Mouse (Mus musculus): Measurements from ENCODE around the gene Myocd. TPM values are rescaled to one million over a fixed set of nuclear protein-coding genes. Genes with fewer than 3 reads are reported as not detected.
A peak's percentile ranks its signal among the peaks of the same experiment; 100 is the strongest.

Gene Myocd
- total RNA-seq, 2 experiments from 2014 or later = 0.61 to 0.70 TPM

- no peak overlapping the region for H3K4me3 ChIP-seq
- intact Hi-C loops (cut with DNase I) = no loop called here
- H3K27ac ChIP-seq = no peak overlapping the region
- TF ChIP-seq CTCF (IDR thresholded peaks at IDR 0.05) = no peak
- DNase-seq = no peak
These were observed 66.8 kb downstream of the Myocd start for GRCm38 (mm10) chr11:65203020-65203419.

DNA sequence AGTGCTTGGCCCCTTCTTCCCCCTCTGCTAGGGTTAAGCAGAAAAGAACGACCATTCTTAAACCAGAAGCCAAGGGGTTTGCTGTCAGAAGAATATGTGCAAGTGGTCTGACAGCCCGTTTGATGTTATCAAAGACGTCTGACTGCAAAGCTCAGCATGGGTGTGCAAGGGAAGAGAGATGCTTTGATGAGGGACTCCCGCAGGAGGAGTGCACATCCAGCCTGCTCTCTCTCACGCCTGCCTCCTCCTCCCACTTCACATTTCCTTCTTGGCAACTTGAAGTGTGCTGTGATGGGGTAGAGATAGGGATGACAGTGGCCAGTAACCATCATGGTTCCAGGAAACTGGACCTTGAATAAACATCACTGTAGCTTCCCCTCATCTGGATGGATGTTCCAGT lies 67.6 kb downstream of the Myocd start:
- DNase-seq = no peak
- intact Hi-C loops (cut with DNase I) = no loop called here
- H3K4me3 ChIP-seq = no peak overlapping the region
- TF ChIP-seq CTCF (IDR thresholded peaks at IDR 0.05) = no peak
- H3K27ac ChIP-seq = no peak overlapping the region

GRCm38 (mm10) chr11:65198026-65198425 lies 71.8 kb downstream of the Myocd start:
- intact Hi-C loops (cut with DNase I) = no loop called here
- TF ChIP-seq CTCF (IDR thresholded peaks at IDR 0.05) = no peak
- DNase-seq = no peak
- Histone ChIP-seq H3K4me3 (no peak overlapping the region), H3K27ac (no peak overlapping the region)

DNA sequence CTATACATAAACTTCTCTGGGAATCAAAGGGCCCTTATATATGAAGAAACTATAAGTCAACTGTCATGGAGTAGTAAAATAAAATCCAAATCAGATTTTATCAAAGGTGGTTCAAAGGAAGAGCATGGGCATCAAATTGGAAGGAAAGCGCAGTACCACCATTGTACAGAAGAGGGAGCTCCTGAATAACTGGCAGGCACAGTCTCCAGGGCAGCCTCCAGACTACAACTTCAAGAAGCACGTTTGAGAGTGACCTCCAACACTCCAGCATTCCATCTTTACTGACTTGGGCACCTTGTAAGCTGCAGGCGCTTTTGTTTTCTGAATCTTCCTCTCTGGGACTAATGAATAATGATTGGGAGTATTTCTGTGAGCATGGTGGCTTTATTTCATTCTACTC lies 72.5 kb downstream of the Myocd start:
- Histone ChIP-seq H3K27ac (no peak overlapping the region), H3K4me3 (no peak overlapping the region)
- peak; percentile 92 for TF ChIP-seq CTCF (IDR thresholded peaks at IDR 0.05)
- intact Hi-C loops (cut with DNase I) = loop anchor here (1.0 kb wide), 1 partner anchor 480 kb away; no protein-coding TSS in a partner anchor
- DNase-seq = peak; percentile 56

DNA sequence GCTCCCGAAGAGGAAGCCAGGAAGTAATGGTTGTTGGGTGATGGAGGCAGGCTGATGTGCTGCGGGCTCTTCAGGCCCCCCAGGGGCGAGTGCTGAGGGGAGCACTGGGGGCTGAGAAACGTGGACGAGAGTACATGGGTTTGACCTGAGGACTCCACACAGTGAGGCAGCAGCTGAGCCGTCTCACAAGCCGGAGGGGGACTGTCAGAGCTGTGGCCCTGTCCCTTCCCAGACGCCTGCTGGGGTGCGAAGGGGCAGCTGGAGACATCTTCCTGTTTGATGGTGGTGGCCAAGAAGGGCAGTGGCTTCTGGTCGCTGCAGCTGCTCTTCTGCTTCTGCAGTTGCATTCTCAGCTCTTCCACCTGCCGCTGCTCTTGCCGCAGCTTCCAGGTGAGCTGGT lies 82.8 kb downstream of the Myocd start:
- Histone ChIP-seq H3K4me3 (no peak overlapping the region), H3K27ac (no peak overlapping the region)
- TF ChIP-seq CTCF (IDR thresholded peaks at IDR 0.05) = no peak
- DNase-seq = no peak
- intact Hi-C loops (cut with DNase I) = no loop called here

GRCm38 (mm10) chr11:65185114-65185513 lies 84.7 kb downstream of the Myocd start:
- DNase-seq = no peak
- TF ChIP-seq CTCF (IDR thresholded peaks at IDR 0.05) = no peak
- Histone ChIP-seq H3K4me3 (no peak overlapping the region), H3K27ac (no peak overlapping the region)
- intact Hi-C loops (cut with DNase I) = no loop called here

DNA sequence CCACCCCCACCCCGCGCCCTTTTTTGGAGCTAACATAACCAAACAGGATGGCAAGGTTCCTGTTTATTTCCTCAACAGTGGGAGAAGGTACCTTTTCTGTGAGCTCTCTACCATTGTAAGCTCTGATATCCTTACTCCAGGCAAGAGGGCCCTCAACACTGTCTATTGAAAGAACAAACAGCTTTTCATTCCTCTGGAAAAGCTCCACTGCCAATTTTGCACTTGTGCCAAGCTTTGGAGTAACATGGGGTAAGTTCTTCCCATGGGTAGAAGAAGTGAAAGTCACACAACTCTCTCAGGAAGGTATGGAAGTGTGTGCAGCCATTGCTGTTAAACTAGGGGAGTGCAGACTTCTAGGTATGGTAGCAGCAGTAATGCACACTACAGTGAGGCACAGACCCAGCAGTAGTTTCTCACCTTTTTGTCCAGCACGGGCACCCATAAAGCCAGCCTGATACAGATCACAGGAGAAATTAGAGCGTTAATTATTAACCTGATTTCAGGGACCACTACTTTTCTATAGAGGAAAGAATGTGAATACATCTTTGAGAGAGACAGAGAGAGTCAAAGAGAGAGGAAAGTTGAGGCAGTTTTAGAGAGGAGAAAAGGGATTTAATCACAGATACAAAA lies 99.6 kb downstream of the Myocd start:
- intact Hi-C loops (cut with DNase I) = no loop called here
- Histone ChIP-seq H3K4me3 (no peak overlapping the region), H3K27ac (no peak overlapping the region)
- DNase-seq = no peak
- TF ChIP-seq CTCF (IDR thresholded peaks at IDR 0.05) = no peak

DNA sequence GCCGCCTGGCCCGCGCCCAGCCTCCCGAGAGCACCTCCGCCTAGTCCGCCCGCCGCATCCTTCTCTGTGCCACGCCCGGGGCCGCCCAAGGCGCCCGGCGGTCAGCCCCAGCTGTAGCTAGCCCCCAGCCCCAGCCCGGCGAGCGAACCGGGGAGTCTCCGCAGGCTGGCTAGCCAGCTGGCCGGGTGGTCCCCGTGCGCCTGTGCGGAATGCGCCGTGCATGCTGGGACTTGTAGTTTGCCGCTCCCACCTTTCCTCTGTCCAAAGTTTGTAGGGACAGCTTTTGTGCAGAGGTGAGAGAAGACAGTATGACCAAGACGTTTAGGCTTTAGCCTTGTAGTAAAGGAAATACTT lies 107.0 kb downstream of the Myocd start, which contains the start of gene Arhgap44:
TSS of gene Arhgap44 (minus strand) at position 195 of the 354 bp plus-strand sequence.
- intact Hi-C loops (cut with DNase I) = no loop called here
- Histone ChIP-seq H3K4me3 (peak within 1 kb of the TSS; percentile 90), H3K27ac (peak within 1 kb of the TSS; percentile 78)
- no peak for TF ChIP-seq CTCF (IDR thresholded peaks at IDR 0.05)
- peak; percentile 83 for DNase-seq

- intact Hi-C loops (cut with DNase I) = no loop called here
- peak overlapping the region; percentile 78 for H3K27ac ChIP-seq
- TF ChIP-seq CTCF (IDR thresholded peaks at IDR 0.05) = no peak
- no peak for DNase-seq
- peak overlapping the region; percentile 90 for H3K4me3 ChIP-seq
These were observed 107.7 kb downstream of the Myocd start for GRCm38 (mm10) chr11:65161881-65162766.

- TF ChIP-seq CTCF (IDR thresholded peaks at IDR 0.05) = no peak
These were observed 108.6 kb downstream of the Myocd start for GRCm38 (mm10) chr11:65160991-65161880.

DNA sequence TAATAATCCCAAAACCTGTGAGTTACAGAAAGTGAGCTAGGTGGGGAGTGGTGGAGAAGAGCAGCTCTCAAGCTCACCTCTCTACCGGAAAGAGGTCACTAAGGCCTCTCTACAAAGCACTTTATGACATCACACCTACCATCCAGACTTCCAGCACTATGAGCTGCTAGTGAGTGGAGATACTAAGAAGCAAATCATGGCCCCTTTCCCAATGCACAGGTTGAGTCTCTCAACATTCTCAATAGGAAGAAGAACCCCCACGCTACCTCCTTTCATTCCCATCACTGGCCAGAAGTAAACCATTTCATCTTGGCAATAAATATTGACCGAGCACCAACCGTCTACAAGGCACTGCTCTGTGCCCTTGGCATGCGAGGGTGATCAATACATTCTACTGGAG lies 110.0 kb downstream of the Myocd start, which contains the start of gene 1700086D15Rik:
TSS of gene 1700086D15Rik (minus strand) at position 101 of the 400 bp plus-strand sequence.
- no peak for TF ChIP-seq CTCF (IDR thresholded peaks at IDR 0.05)
- DNase-seq = no peak
- intact Hi-C loops (cut with DNase I) = no loop called here

More at GRCm38 (mm10) chr11:65160991-65161880, 108.6 kb downstream of the Myocd start:
- peak overlapping the region; percentile 90 for H3K4me3 ChIP-seq
- H3K27ac ChIP-seq = no peak overlapping the region
- no peak for DNase-seq
- intact Hi-C loops (cut with DNase I) = no loop called here

GRCm38 (mm10) chr11:65158658-65158990 lies 111.2 kb downstream of the Myocd start:
- intact Hi-C loops (cut with DNase I) = no loop called here
- Histone ChIP-seq H3K27ac (no peak overlapping the region), H3K4me3 (no peak overlapping the region)
- TF ChIP-seq CTCF (IDR thresholded peaks at IDR 0.05) = no peak
- no peak for DNase-seq

More for the DNA sequence above, 110.0 kb downstream of the Myocd start, which contains the start of gene 1700086D15Rik:
- no peak within 1 kb of the TSS for H3K27ac ChIP-seq
- H3K4me3 ChIP-seq = no peak within 1 kb of the TSS

All from gastrocnemius, adult 2 months (tissue).